Mouse (Mus musculus): ENCODE data around the gene Grasp.

- TF ChIP-seq CTCF (IDR thresholded peaks at IDR 0.05; ENCODE audit: borderline replicate concordance, insufficient read depth, low read depth, low read length) = no peak
- no peak for TF ChIP-seq POLR2A (IDR thresholded peaks at IDR 0.05; ENCODE audit: borderline replicate concordance, insufficient read depth, low read length)
Observed at GRCm38 (mm10) chr15:101259922-101260321, 35.9 kb downstream of the Grasp start.
